Mouse (Mus musculus) G1E (cell line): Measurements from ENCODE around the gene Gpc5.

Experiments
- CTCF ChIP-seq: IDR thresholded peaks from 2 replicates; pipeline ENCODE4 v1.5.1; 2012; ENCODE audit warnings: low read depth, low read length, inconsistent platforms, mixed read lengths
- GATA1 ChIP-seq: IDR thresholded peaks from 2 replicates; pipeline ENCODE4 v1.6.1; 2012; ENCODE audit warnings: borderline replicate concordance, low read length, inconsistent platforms, mixed read lengths
- GATA2 ChIP-seq: IDR thresholded peaks from 2 replicates; pipeline ENCODE4 v1.6.1; 2012; ENCODE audit warnings: low read depth, low read length, inconsistent platforms, borderline replicate concordance
- POLR2AphosphoS5 ChIP-seq: IDR thresholded peaks from 2 replicates; pipeline ENCODE4 v1.6.1; 2012; ENCODE audit warnings: low read depth, low read length, inconsistent platforms; ENCODE audit not compliant: insufficient replicate concordance
- TAL1 ChIP-seq: conservative IDR thresholded peaks from 2 replicates; pipeline ENCODE4 v1.6.1; 2012; ENCODE audit warnings: low read depth, low read length, inconsistent platforms, mixed read lengths

DNA sequence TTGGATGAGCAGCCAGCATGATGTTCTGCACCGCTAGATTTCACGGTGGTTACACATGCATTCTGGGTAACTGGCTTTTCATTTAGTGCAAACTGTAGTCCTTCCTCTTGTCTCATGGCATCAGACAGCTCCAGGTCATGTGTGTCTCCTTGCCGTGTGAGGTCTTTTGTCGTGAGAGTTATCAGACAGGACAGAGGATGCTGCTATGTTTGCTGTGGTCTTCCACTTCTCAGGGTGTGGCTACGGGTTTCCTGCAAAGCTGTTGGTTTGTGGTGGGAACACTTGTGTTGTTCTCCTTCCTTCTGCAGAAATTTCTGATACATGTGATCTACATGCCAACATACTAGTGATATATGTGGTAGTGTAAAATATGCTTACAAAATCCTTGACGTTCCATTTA lies 158.5 kb downstream of the Gpc5 start:
- TF ChIP-seq CTCF (no peak), TAL1 (no peak), POLR2AphosphoS5 (no peak), GATA1 (no peak), GATA2 (no peak)
